27 mouse cellular contexts compared by ENCODE assay signal in genomic region chr13:45854531-45854930, GRCm38 (mm10).
"Had no signal": no experiment of that assay in that cellular context is flagged by ENCODE, and none has a peak within 500 bp of the region (broad histone marks: within the 10 kb centered on the region; RNA-seq: fewer than 3 reads in every experiment).

No protein-coding gene starts in this region.

- H3K36me3 ChIP-seq: embryonic facial prominence, embryonic 10.5 days; embryonic facial prominence, embryonic 12.5 days; embryonic facial prominence, embryonic 13.5 days; embryonic facial prominence, embryonic 15.5 days; forebrain, embryonic 10.5 days; forebrain, embryonic 12.5 days; forebrain, embryonic 15.5 days had no signal

- H3K4me1 ChIP-seq: embryonic facial prominence, embryonic 10.5 days; embryonic facial prominence, embryonic 12.5 days; embryonic facial prominence, embryonic 15.5 days; forebrain, embryonic 10.5 days; forebrain, embryonic 13.5 days; forebrain, embryonic 15.5 days had no signal

- H3K4me3 ChIP-seq: embryonic facial prominence, embryonic 10.5 days; embryonic facial prominence, embryonic 12.5 days; embryonic facial prominence, embryonic 13.5 days; embryonic facial prominence, embryonic 15.5 days; erythroblast, embryonic 14.5 days; forebrain, embryonic 10.5 days; forebrain, embryonic 12.5 days; forebrain, embryonic 13.5 days; forebrain, embryonic 15.5 days; gastrocnemius, adult 2 months; heart, adult 2 months had no signal

- H3K9ac ChIP-seq: embryonic facial prominence, embryonic 12.5 days; embryonic facial prominence, embryonic 13.5 days; embryonic facial prominence, embryonic 15.5 days; forebrain, embryonic 12.5 days; forebrain, embryonic 13.5 days; forebrain, embryonic 15.5 days; forebrain, postnatal 0 days had no signal

- ATAC-seq: forebrain, embryonic 13.5 days; forebrain, embryonic 14.5 days; forebrain, embryonic 15.5 days; forebrain, embryonic 16.5 days; forebrain, postnatal 0 days had no signal

- H3K27me3 ChIP-seq: embryonic facial prominence, embryonic 12.5 days; embryonic facial prominence, embryonic 13.5 days; embryonic facial prominence, embryonic 15.5 days; forebrain, embryonic 12.5 days; forebrain, embryonic 13.5 days; forebrain, embryonic 15.5 days had no signal

- H3K9me3 ChIP-seq: embryonic facial prominence, embryonic 10.5 days; embryonic facial prominence, embryonic 12.5 days; embryonic facial prominence, embryonic 13.5 days; embryonic facial prominence, embryonic 15.5 days; forebrain, embryonic 10.5 days; forebrain, embryonic 12.5 days; forebrain, embryonic 13.5 days; forebrain, embryonic 15.5 days had no signal

- DNase-seq: cerebellum, adult 8-10 months; cerebellum, adult 9-10 months; cerebellum, adult 9-11 months; cerebellum, postnatal 10 days; cerebellum, postnatal 14 days; cerebellum, postnatal 25 days; cerebellum, postnatal 36 days; embryo, embryonic 11 days; forebrain, postnatal 0 days; gastrocnemius, adult 2 months; gastrocnemius, postnatal 10 days; gastrocnemius, postnatal 14 days; gastrocnemius, postnatal 25 days; gastrocnemius, postnatal 36 days; heart, adult 18-20 months; heart, adult 2 months had no signal

- H3K27ac ChIP-seq: embryonic facial prominence, embryonic 10.5 days; embryonic facial prominence, embryonic 12.5 days; embryonic facial prominence, embryonic 13.5 days; embryonic facial prominence, embryonic 15.5 days; forebrain, embryonic 10.5 days; forebrain, embryonic 12.5 days; forebrain, embryonic 13.5 days; forebrain, embryonic 15.5 days; gastrocnemius, adult 2 months; heart, adult 2 months had no signal

- H3K4me2 ChIP-seq: embryonic facial prominence, embryonic 12.5 days; embryonic facial prominence, embryonic 13.5 days; embryonic facial prominence, embryonic 15.5 days; forebrain, embryonic 12.5 days; forebrain, embryonic 13.5 days; forebrain, embryonic 15.5 days had no signal
